Mouse (Mus musculus): ENCODE data around the gene Grb14.

Grb14 gene

DNA sequence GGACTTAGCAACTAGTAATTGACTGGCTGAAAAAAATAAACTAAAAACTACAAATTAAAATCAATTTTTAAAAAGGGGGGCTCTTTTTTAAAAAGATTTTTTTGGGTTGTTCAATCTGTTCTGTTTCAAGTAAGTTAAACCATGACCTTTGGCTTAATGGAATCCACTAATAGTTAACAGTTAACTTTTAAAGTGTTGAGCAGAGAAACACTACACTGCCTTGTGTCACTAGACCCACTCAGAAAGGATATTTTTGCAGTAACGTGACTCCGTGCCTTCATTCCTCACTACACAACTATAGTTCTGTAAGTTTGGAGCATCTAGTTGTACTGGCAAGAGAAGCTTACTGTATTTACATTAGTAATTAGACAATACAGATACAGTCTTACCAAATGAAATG lies 50.2 kb downstream of the Grb14 start:
- no peak for DNase-seq (ENCODE audit: low spot score)

DNA sequence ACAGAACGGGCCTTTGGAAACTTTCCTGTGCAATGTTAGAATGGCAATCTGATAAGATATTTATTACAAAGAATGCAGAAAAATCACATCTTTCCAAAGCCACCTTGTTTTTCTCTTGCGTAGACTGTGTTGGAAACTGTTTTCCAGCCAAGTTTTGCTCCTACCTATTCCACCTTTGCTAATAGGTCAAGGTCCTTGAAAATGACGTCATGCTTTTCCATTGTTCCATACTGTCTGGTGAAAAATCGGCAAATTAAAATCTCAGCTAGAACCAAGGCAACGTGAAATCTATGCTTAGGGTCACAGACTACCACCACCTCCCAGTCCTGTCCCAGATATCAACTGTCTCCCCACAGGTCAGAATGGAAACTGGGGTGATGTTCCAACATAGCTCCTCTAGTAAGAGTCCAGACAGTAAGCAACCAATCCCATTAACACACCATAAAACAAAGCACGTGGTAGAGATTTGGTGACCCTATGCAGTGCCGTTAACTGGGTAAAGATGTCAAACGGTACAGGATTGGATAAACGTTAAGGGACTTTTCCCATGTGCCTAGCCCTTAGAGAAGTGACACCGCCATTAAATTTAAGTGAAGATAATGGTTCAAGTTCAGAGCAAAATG lies 50.9 kb downstream of the Grb14 start:
- no peak for DNase-seq (ENCODE audit: low spot score)

DNA sequence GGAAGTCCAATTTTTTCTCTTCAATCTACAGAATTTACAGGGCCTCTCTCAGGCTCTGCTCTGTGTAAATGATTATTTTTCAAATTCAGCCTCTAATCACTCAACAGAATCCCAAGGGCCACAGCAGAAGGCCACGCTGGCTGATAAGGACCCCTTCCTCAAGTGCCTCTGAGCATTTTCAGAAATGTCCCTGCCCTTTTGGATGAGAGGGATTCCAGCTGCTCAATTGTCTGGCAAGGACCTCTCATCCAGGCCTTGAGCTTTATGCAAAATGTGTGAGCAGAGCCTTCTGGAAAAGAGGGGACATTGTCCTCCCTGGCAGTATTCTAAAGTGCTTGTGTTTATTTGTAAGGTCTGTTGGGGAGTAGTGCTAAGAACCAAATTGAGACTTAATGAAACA lies 51.7 kb downstream of the Grb14 start:
- no peak for DNase-seq (ENCODE audit: low spot score)

DNA sequence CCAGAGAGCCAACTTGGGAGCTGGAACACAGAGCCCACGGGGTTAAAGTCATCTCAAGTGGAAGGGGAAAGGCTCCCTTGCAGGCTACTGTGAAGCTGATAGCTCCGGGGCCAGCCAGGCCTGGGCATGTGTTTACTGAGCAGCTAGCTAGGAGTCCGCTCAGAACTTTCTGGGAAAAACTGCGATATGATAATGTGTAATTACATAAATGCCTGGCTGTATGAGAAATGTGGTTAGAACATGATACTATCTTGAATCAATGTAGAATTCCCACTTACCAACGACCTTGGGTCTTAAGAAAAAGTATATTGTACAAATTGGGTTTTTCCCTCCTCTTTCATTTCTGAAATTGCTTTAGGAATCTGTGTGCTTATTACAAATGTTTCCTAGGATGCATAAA lies 53.0 kb downstream of the Grb14 start:
- DNase-seq (ENCODE audit: low spot score) = no peak

DNA sequence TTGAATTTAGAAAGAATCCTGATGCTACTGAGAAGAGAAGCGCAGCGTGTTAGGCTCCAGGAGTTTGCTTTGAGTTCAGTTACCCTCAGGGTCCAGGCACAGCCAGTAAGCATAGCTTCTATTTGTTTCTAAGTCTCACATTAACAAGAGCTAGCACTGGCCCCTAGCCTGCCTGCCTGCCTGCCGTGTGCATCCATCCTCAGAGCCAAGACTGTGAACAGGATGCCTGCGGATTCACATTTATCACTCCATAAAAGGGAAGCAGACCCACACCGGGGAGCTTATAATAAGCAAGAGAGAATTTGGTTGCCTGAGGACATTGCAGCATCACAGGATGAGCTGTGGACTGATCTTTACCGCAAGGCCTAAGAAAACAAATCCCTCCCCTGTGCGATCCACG lies 53.8 kb downstream of the Grb14 start:
- DNase-seq (ENCODE audit: low spot score) = no peak

DNA sequence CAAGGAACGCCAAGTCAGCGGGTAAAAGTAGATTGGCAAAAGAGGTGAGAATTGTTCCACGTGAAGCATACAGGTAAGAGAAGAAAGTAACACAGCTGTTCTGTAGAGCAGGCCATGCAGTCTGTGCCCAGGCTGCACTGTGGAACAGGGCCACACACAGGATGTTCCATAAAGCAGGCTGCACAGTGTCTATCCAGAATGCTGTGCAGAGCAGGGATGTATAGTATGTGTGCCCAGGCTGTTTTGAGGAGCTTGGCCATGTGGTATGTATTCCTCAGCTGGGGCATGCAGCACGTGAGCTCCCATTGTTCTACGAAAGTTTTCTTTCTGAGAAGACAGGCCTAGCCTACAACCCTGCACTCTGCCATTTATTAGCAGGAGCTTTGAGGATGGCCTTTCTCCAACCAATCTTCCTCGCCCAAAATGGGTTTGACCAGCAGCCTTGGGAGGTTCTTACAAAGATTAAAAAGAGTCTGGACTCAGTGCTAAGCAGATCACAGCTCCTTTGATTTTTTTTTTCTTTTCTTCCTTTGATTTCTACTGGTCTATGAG lies 57.8 kb downstream of the Grb14 start:
- no peak for DNase-seq (ENCODE audit: low spot score)

DNA sequence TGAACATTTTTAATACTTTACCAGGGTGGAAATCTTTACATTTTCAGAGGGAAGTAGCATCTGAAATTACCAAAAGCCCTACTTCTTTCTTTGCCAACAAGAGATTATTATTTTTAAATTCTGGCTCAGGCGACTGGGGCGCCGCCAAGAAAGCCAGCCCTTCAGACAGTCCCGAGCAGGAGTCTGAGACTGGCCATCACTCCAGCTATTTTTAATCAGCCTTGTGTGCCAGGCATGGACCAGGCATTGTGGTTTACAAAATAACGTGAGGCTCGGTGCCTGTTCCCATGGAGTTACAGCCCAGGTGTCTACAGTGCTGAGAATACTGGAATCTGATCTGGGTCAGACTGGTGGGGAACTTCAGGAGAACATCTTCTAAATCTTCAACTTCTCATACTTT lies 58.5 kb downstream of the Grb14 start:
- no peak for DNase-seq (ENCODE audit: low spot score)

DNA sequence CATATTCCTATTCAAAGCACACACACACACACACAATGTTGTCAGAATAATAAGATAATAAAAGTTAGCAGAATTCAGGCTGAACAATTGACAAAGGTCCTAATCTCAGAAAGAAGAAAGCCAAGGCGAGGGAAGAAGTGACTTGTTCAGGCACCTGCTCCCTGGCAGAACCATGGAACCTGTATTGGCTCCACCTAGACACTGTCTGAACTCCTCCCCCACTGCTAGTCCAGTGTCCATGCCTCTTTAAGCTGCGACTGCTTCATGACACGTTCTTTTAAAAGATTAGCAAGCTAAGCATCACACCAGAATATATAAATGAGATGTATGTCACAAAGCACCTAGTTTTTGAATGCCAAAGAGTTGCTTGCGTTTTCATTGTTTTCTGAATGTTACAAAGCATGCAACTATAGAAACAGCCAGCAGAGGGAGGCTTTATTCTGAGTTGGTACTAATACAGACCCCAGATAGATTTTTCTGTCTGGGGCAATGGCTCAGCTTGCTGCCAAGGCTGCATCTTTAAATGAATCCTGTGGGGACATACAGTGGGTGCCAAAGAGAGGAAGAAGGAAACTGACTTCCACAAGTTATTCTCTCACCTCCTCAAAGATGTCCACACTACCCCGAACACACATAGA lies 59.4 kb downstream of the Grb14 start:
- DNase-seq (ENCODE audit: low spot score) = peak; percentile 80

DNA sequence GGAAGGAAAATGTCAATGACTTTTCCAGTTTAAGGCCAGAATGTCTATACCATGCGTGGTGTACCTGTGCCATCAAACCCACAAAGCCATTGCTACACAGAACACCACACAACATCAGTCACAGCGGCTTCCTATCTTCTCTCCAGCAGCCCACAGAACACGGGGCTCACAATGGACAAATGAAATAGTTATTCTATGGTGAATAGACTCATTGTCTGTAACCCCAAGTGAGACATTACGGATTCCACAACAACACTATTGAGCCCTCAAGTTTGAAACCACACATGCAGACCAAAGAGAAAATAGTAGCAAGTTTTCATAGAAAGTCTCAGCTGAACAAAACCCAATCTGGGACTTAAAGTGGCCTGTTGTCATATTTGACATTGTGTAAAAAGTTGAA lies 62.6 kb downstream of the Grb14 start:
- no peak for DNase-seq (ENCODE audit: low spot score)

DNA sequence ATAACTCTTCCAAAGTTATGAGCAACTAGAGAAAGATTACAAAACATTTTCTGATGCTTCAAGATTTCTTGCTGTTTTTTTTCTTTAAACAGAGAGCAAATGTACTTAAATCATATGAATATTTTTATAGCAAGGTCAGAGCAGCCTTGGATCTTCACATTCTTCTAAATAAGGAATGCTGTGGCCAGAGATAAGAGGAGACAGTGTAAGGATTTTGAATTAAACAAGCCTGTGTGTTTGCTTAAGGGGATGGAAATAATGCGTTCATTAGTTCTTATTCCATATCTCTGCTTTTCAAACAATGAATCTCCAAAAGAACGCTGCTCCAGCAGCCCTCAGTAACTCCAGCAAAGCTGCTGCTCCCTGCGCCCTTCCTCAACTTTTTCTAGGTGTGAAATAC lies 63.4 kb downstream of the Grb14 start:
- DNase-seq (ENCODE audit: low spot score) = peak; percentile 58

DNA sequence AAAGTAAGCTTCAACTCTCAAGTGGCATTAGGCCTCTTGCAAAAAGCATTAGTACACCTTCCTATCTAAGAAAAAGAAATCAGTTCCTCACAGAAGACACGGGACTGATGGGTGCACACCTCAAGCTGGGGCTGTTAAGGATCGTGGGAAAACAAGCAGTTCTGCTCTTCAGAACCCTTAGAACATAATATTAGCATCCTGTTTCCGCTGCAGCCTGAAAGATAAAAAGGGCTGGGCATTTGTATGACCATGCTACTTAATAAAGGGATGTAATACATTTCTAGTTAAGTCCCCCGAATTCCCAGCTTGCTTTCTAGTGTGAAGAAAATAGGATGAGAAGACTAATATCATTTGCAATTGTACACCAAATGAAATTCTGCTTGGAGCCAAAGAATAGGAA lies 65.1 kb downstream of the Grb14 start:
- no peak for DNase-seq (ENCODE audit: low spot score)

DNA sequence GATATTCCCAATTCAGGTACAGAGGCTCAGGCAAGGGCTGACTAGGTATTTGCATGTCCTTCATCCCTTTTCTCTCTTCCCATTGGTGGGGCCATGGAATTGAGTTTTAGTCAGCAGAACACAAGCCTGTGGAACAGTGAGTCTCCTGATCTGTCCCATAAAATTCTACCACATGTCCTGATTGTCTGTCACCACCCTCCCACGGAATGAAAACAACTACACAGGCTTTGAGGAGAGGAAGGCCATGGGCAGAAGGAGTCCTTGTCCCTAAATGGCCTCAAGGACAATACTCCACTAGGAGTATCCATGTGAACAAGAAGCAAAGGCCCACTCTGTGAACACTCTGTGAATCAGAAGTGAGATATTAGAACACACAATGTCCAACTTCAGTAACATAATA lies 69.3 kb downstream of the Grb14 start:
- DNase-seq (ENCODE audit: low spot score) = no peak

DNA sequence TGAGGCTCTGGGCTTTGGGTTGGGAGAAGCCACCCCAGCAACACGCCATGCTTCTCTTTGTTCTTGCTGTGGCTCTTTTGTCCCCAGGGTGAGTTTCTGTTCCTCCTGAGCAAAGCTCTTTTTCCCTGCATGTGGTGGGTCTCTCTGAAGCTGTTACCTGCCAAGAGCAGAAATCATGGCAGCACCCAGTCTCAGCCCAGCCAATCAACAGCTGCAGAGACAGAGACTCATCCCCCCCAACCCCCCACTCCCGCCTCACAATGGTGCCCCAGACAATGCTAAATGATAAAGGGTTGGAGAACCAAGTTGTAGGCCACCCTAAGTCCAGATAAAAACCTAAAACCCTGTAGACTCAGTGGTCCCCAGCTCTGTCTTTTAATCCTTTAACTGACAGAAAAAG lies 75.6 kb downstream of the Grb14 start:
- no peak for DNase-seq (ENCODE audit: low spot score)

DNA sequence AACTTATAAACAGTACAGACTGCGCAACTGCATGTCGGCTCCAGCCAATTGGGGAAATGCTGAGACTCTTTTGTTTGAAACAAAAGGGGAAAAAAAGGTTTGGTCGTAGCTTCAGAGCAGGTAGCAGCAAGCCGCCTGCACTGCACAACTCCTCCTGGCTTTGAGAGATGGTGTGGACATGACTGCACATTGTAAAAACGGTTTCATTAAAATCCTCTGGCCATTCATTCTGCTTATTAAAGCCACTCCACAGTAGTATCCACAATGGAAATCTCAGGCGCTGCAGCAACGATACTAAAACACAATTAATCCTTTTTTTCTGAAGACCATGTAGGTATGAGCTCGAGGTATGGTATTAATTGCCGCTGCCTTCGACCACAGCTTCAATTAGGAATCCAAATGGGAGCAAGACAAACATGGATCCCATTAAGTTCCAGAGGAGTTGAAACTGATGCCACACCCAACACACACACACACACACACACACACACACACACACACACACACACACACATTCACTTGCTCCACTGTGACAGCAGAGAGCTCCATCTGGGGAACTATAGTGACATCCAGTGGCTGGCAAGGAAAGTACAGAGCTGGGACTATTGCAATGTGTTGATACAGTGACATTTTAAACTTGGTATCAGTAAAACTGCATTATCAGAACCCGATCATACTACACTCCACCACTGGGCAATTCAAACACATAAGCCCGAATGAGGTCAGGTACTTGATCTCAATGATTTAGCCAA lies 76.2 kb downstream of the Grb14 start:
- DNase-seq (ENCODE audit: low spot score) = peak; percentile 71

DNA sequence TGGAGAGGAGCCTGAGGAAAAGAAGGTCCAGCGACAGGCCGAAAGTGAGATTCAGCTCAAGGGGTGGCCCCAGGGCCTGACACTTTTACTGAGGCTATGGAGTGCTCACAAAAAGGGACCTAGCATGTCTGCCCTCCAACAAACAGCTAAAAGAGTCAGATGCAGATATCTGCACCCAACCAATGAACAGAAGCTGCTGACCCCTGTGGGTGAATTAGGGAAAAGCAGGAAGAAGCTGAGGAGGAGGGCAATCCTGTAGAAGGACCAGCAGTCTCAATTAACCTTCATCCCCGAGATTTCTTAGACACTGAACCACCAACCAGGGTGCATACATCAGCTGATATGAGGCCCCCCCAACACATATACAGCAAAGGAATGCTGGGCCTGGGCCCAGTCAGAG lies 77.3 kb downstream of the Grb14 start:
- peak; percentile 20 for DNase-seq (ENCODE audit: low spot score)

DNA sequence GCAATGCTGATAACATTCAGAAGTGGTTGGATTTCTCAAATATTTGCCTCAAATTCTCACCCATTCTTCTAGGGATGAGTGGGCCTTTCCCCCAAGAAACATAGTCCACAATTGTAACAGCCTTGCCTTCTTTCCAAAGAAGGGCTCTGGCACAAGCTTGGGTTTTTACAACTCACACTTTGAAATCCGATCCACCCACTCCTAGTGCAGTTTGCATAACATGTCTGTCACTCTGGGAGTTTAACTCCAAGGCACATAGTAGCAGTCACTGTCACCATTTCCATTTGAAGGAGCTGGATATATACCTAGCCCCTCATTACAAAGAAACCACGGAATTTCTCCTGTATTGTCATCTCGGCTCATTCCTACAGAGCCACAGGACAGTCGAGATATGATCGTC lies 103.9 kb downstream of the Grb14 start:
- no peak for DNase-seq (ENCODE audit: low spot score)

DNA sequence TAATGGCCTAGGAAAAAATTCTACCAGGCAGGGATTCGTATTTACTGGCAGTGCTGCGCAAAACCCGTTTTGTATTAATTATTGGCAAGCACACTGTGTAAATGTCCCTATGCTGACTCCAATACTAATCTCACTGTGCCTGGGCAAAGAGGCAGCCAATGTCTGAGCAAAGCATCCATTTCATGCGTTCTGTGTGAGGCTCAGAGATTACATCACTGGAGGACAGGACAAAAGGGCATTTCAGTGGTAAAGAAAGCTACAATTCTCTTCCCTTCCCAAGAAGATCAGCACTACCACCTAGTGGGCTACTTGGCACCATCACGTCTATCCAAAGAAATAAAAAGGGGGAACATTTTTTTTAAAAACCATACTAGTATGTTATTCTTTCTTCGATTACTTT lies 109.3 kb downstream of the Grb14 start:
- DNase-seq (ENCODE audit: low spot score) = peak; percentile 77

DNA sequence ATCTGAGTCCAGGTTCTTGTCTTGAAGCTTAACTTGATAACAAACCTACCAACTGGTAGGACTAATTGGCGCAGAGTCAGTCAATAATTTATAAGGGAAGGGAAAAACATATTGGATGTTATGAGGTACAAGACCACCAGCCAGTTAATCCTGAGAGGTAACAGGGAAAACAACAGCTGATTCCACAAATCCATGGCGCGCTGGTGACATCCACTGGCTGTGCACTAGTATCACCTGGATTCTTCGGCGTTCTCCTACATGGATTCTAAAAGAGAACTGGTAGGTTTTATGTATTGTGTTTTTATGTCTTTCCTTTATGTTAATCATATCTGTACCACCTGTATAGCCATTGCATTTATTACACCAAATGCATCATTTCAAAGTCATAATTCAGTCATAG lies 119.9 kb downstream of the Grb14 start:
- DNase-seq (ENCODE audit: low spot score) = peak; percentile 72

DNA sequence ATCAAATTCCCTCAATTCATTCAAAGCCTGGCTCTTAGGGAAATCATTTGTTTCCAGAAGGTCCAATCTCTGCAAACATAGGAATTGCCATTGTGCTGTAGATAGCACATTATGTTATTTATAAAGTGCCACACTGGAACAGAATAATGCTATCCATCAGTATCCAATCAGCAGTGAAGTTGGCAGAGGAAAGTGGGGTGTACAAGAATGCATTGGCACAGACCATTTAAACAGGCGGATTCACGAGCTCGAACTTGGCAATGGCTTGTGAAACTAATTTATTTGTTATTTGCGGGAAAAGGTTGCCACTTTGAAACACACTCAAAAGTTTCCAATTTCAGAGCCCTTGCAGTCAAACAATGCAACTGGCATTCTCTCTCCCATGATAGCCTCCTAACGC lies 126.9 kb downstream of the Grb14 start:
- no peak for DNase-seq (ENCODE audit: low spot score)

DNA sequence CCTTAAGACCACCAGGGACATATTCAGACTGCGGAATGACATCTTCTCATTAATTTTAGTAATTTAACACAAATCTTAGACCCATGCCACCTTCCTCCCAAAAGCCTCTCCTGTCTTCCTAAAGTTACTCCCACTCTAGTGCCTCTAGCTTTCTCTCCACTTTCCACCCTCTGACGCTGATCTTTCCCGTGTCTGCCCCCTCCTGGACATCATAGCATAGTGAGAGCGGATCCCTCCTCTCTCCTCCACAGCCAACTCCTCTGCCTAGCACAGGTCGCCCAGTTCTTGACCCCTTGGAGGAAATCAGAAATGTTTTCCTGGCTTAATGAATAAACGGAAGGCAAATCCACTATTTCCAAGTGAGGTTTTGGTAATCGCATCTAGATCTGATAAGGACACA lies 131.6 kb downstream of the Grb14 start:
- DNase-seq (ENCODE audit: low spot score) = no peak

DNA sequence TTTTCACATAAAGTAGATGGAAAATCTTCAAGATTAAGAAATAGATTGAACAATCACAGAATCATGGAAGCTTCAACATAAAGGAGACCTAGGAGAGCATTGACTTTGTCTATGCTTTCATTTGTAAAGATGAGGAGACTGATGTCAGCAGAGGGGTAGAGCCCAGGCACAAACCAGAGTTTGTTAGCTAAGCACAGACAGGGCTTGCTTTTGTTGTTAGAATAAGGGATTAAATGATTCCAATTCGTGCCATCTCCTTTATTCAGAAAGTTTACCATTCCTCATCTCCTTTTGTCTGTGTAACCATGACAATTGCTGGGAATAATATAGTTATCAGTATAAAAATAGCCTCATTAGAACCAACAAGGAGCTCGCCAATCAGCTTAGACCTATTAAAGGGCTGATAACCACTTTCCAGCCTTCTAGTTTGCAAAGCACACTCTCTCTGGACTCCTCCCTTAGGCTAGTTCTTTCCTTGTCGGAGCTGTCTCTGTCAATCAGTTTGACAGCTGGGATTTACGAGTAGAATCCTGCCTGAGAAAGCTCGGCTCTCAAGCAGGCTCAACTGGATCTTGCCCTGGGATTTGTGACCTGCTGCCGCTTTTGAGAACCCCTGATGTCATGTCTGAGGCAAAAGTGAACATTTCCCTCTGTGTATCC lies 137.6 kb downstream of the Grb14 start:
- peak; percentile 42 for DNase-seq (ENCODE audit: low spot score)

DNA sequence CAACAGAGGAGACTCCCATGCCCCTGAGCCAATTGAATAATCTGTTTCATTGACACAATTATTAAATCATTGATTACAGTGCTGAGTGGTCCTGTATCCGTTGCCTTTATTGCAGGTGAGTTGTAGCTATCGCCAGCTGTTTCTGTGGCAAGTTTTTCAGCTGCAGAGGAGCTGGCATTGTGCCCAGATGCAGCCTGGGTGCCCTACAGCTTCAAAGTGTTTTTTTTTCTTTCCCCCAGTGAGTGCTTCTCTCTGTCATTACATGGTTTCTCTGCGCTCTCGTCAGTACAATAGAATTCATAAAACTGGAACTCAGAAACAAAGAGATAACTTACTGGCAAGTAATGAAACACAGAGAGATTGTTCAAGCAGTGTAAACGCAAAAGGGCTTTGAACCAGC lies 139.1 kb downstream of the Grb14 start:
- DNase-seq (ENCODE audit: low spot score) = peak; percentile 15

DNA sequence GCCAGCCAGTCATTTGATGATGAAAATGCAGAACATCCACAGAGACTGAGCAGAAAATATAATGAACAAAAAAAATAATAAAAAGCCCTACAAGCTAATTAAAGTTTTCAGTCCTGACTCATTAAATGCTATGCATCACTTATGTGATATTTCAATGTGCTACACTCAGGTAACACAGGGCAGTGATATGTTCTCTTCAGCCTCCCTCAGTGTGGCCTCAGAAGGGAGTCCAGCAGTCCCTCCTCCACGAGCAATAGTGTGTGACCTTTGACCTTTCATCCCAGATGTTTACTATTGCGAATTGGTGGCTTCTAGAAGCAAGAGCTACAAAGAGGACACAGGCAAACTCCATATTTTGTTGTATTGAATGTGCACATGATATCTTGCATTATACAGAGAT lies 146.5 kb downstream of the Grb14 start:
- no peak for DNase-seq (ENCODE audit: low spot score)

Data from retina, embryonic 14.5 days (tissue).